Mouse (Mus musculus): Measurements from ENCODE around the gene Nectin4. TPM values are rescaled to one million over a fixed set of nuclear protein-coding genes. Genes with fewer than 3 reads are reported as not detected.

Gene Nectin4
- total and polyA plus RNA-seq, 3 experiments = 0.30 to 2.7 (median 0.49) TPM

GRCm38 (mm10) chr1:171401821-171402220 is 31.9 kb downstream of the Nectin4 start:
- H3K9ac ChIP-seq (ENCODE audit: insufficient read depth, low read depth) = no peak overlapping the region
- H3K27ac ChIP-seq (ENCODE audit: insufficient read depth, low read depth) = no peak overlapping the region
- no peak for DNase-seq (ENCODE audit: extremely low read depth)
- in situ Hi-C loops (cut with MboI; ENCODE audit: low pct_ligation_motif_present, low pct_unique_long_range_greater_than_20kb, low sequenced_read_pairs) = no loop called here
- H3K27me3 ChIP-seq (replicated peaks) = no peaks in the 10 kb centered on the region
- peaks cover 0 to 6% of the 10 kb centered on the region in 2 experiments; a peak in 1 of 4 replicates for H3K4me1 ChIP-seq (ENCODE audit: control insufficient read depth in 1 of 2, insufficient read depth in 2 of 2)
- H3K79me2 ChIP-seq (replicated peaks; ENCODE audit: control insufficient read depth, extremely low read depth, insufficient read depth, poor library complexity, severe bottlenecking) = peaks cover 27% of the 10 kb centered on the region
- no peak overlapping the region for H3K4me3 ChIP-seq (replicated peaks in 1 of 3; ENCODE audit: low read depth in 2 of 3, low read length in 2 of 3, poor library complexity in 1 of 3)
- no peaks in the 10 kb centered on the region for H3K9me3 ChIP-seq (replicated peaks; ENCODE audit: low read length)
- H3K4me2 ChIP-seq (ENCODE audit: insufficient read depth, low read depth, poor library complexity, severe bottlenecking) = no peak overlapping the region
- H3K36me3 ChIP-seq (replicated peaks in 1 of 2; ENCODE audit: control insufficient read depth in 1 of 2, insufficient read depth in 1 of 2, low read length in 1 of 2) = peaks cover 87 to 94% of the 10 kb centered on the region in 2 experiments
- dilution Hi-C loops (cut with MboI; ENCODE audit: extremely low pct_ligation_motif_present, extremely low pct_unique_long_range_greater_than_20kb, low sequenced_read_pairs) = no loop called here
- TF ChIP-seq ZMIZ1 (IDR thresholded peaks at IDR 0.05; ENCODE audit: low read depth, low read length) (no peak), NRF1 (IDR thresholded peaks at IDR 0.05; ENCODE audit: low read depth, low read length) (no peak), E2F4 (IDR thresholded peaks at IDR 0.05; ENCODE audit: insufficient replicate concordance, low read depth, low read length) (no peak), MAZ (IDR thresholded peaks at IDR 0.05; ENCODE audit: low read depth, low read length) (no peak), PAX5 (IDR thresholded peaks at IDR 0.05; ENCODE audit: low read length) (no peak), UBTF (IDR thresholded peaks at IDR 0.05; ENCODE audit: low read depth, low read length) (no peak), EP300 (IDR thresholded peaks at IDR 0.05; ENCODE audit: low read length) (no peak), ZKSCAN1 (IDR thresholded peaks at IDR 0.05; ENCODE audit: borderline replicate concordance, low read depth, low read length) (no peak)

GRCm38 (mm10) chr1:171402991-171403390 is 33.1 kb downstream of the Nectin4 start:
- Histone ChIP-seq H3K9me3 (replicated peaks; ENCODE audit: low read length) (no peaks in the 10 kb centered on the region), H3K27ac (ENCODE audit: insufficient read depth, low read depth) (no peak overlapping the region)

More at GRCm38 (mm10) chr1:171402991-171403390, 33.1 kb downstream of the Nectin4 start:
- Histone ChIP-seq H3K4me1 (ENCODE audit: control insufficient read depth in 1 of 2, insufficient read depth in 2 of 2) (peaks cover 0 to 12% of the 10 kb centered on the region in 2 experiments; a peak in 1 of 4 replicates), H3K9ac (ENCODE audit: insufficient read depth, low read depth) (no peak overlapping the region), H3K4me3 (replicated peaks in 1 of 3; ENCODE audit: low read depth in 2 of 3, low read length in 2 of 3, poor library complexity in 1 of 3) (no peak overlapping the region), H3K36me3 (replicated peaks in 1 of 2; ENCODE audit: control insufficient read depth in 1 of 2, insufficient read depth in 1 of 2, low read length in 1 of 2) (peaks cover 89 to 96% of the 10 kb centered on the region in 2 experiments), H3K79me2 (replicated peaks; ENCODE audit: control insufficient read depth, extremely low read depth, insufficient read depth, poor library complexity, severe bottlenecking) (peaks cover 16% of the 10 kb centered on the region), H3K27me3 (replicated peaks) (no peaks in the 10 kb centered on the region), H3K4me2 (ENCODE audit: insufficient read depth, low read depth, poor library complexity, severe bottlenecking) (no peak overlapping the region)
- TF ChIP-seq CHD2 (IDR thresholded peaks at IDR 0.05; ENCODE audit: low read length) = no peak
- no peak for TF ChIP-seq MAZ (IDR thresholded peaks at IDR 0.05; ENCODE audit: low read depth, low read length)
- no peak for TF ChIP-seq USF2 (conservative IDR thresholded peaks at IDR 0.05; ENCODE audit: low read depth, low read length)
- no peak for TF ChIP-seq CTCF (conservative IDR thresholded peaks at IDR 0.05 in 1 of 2, IDR thresholded peaks at IDR 0.05 in 1 of 2; ENCODE audit: low read depth in 2 of 2, low read length in 2 of 2)
- TF ChIP-seq BHLHE40 (IDR thresholded peaks at IDR 0.05; ENCODE audit: low read depth, low read length) = no peak
- no peak for TF ChIP-seq PAX5 (IDR thresholded peaks at IDR 0.05; ENCODE audit: low read length)
- no peak for TF ChIP-seq NELFE (IDR thresholded peaks at IDR 0.05; ENCODE audit: low read depth, low read length)
- TF ChIP-seq JUND (conservative IDR thresholded peaks at IDR 0.05; ENCODE audit: low read depth, low read length) = no peak
- no peak for TF ChIP-seq SIN3A (IDR thresholded peaks at IDR 0.05; ENCODE audit: low read length)
- no peak for TF ChIP-seq CHD1 (IDR thresholded peaks at IDR 0.05; ENCODE audit: low read depth, low read length)
- TF ChIP-seq E2F4 (IDR thresholded peaks at IDR 0.05; ENCODE audit: insufficient replicate concordance, low read depth, low read length) = no peak
- no peak for TF ChIP-seq RAD21 (IDR thresholded peaks at IDR 0.05; ENCODE audit: low read depth, low read length)
- no peak for TF ChIP-seq GABPA (IDR thresholded peaks at IDR 0.05; ENCODE audit: insufficient replicate concordance, low read depth, low read length)
- no peak for TF ChIP-seq ELF1 (IDR thresholded peaks at IDR 0.05; ENCODE audit: low read depth, low read length)
- TF ChIP-seq TCF12 (IDR thresholded peaks at IDR 0.05; ENCODE audit: low read depth, low read length) = no peak
- no peak for TF ChIP-seq POLR2AphosphoS2 (IDR thresholded peaks at IDR 0.05; ENCODE audit: low read depth, low read length)
- TF ChIP-seq TBP (conservative IDR thresholded peaks at IDR 0.05; ENCODE audit: low read depth, low read length) = no peak
- TF ChIP-seq MEF2A (IDR thresholded peaks at IDR 0.05; ENCODE audit: borderline replicate concordance, low read depth, low read length) = no peak
- no peak for TF ChIP-seq ETS1 (conservative IDR thresholded peaks at IDR 0.05; ENCODE audit: low read depth, low read length)
- in situ Hi-C loops (cut with MboI; ENCODE audit: low pct_ligation_motif_present, low pct_unique_long_range_greater_than_20kb, low sequenced_read_pairs) (no loop called here), dilution Hi-C loops (cut with MboI; ENCODE audit: extremely low pct_ligation_motif_present, extremely low pct_unique_long_range_greater_than_20kb, low sequenced_read_pairs) (no loop called here)
- no peak for DNase-seq (ENCODE audit: extremely low read depth)
